Mouse (Mus musculus) midbrain, postnatal 0 days (tissue): ENCODE measurements around the gene Unc93a2. TPM values are rescaled to one million over a fixed set of nuclear protein-coding genes. Genes with fewer than 3 reads are reported as not detected.
"Not testable (repeated sequence)": the region's sequence is repeated elsewhere in the genome, so short reads cannot be mapped to it uniquely, and the experiment has no call there.

Source experiments
- ATAC-seq: fragments of 200-750 bp; cut with Nextera tagmentation; 2 replicates; pipeline ENCODE4 v1.8.0; 2017; ENCODE audit warnings: moderate number of reproducible peaks, mild to moderate bottlenecking, moderate TSS enrichment, moderate library complexity; ENCODE audit not compliant: low FRiP score
- DNase-seq: peaks from one replicate; pipeline ENCODE4 v3.0.0-alpha.2; 2015; ENCODE audit warnings: low spot score
- H3K27ac ChIP-seq: fragments of 300-500 bp; sonication (generic); 2 replicates; pipeline ENCODE4 v1.5.1; 2014; ENCODE audit warnings: low read depth, mild to moderate bottlenecking, low read length, mixed read lengths
- H3K27me3 ChIP-seq: fragments of 300-500 bp; sonication (generic); 2 replicates; pipeline ENCODE4 v1.6.1; 2014; ENCODE audit warnings: low read length, control low read depth, mixed read lengths; ENCODE audit not compliant: insufficient read depth
- H3K36me3 ChIP-seq: fragments of 300-500 bp; sonication (generic); 2 replicates; pipeline ENCODE4 v1.6.1; 2014; ENCODE audit warnings: low read length, control low read depth, mixed read lengths; ENCODE audit not compliant: insufficient read depth
- H3K4me1 ChIP-seq: fragments of 300-500 bp; sonication (generic); 2 replicates; pipeline ENCODE4 v1.6.1; 2014; ENCODE audit warnings: mild to moderate bottlenecking, control low read depth, antibody characterized with exemption, low read length, mixed read lengths; ENCODE audit not compliant: insufficient read depth
- H3K4me2 ChIP-seq: fragments of 300-500 bp; sonication (generic); 2 replicates; pipeline ENCODE4 v1.6.1; 2014; ENCODE audit warnings: low read depth, mild to moderate bottlenecking, low read length, mixed read lengths; ENCODE audit not compliant: poor library complexity, severe bottlenecking
- H3K4me3 ChIP-seq: fragments of 300-500 bp; sonication (generic); 2 replicates; pipeline ENCODE4 v1.5.1; 2014; ENCODE audit warnings: low read depth, mild to moderate bottlenecking, low read length, moderate library complexity
- H3K9ac ChIP-seq: fragments of 300-500 bp; sonication (generic); replicated peaks from 2 replicates; pipeline ENCODE4 v1.6.1; 2014; ENCODE audit warnings: mild to moderate bottlenecking, low read length, moderate library complexity, mixed read lengths; ENCODE audit not compliant: poor library complexity, severe bottlenecking
- H3K9me3 ChIP-seq: fragments of 300-500 bp; sonication (generic); 2 replicates; pipeline ENCODE4 v1.6.1; 2016; ENCODE audit warnings: low read length, control low read depth
- WGBS: fragments of 180-500 bp; shearing (Covaris S2); extraction: QIAGEN DNeasy Blood & Tissue Kit; methylation state at CpG from one replicate; pipeline ENCODE4 v1.1.7; 2014; 5-methylcytosine and 5-hydroxymethylcytosine counted together
- polyA plus RNA-seq: library from polyadenylated mRNA; unstranded; fragments of >200 nt; fragmentation: Nextera tagmentation; extraction: Ambion mirVana; gene quantifications from 2 replicates; pipeline ENCODE4 v1.2.1, GENCODE M21; 2015
- total RNA-seq: library from RNA; depleted of rRNA; stranded (reverse); fragments of >200 nt; gene quantifications from 2 replicates; pipeline ENCODE4 v1.2.3, GENCODE M21; 2014

Gene Unc93a2
- total and polyA plus RNA-seq, 2 experiments from 2014 or later: 0.05 TPM; not detected in 1

- not testable (repeated sequence) for H3K9ac ChIP-seq, ATAC-seq, H3K27me3 ChIP-seq, H3K27ac ChIP-seq, H3K4me1 ChIP-seq, H3K9me3 ChIP-seq, H3K4me3 ChIP-seq, DNase-seq, H3K36me3 ChIP-seq, H3K4me2 ChIP-seq
- 86% methylated on average over 9 of the region's 13 CpGs for WGBS
Measured at GRCm38 (mm10) chr17:7397079-7397478, 11.8 kb upstream of the Unc93a2 start.

DNA sequence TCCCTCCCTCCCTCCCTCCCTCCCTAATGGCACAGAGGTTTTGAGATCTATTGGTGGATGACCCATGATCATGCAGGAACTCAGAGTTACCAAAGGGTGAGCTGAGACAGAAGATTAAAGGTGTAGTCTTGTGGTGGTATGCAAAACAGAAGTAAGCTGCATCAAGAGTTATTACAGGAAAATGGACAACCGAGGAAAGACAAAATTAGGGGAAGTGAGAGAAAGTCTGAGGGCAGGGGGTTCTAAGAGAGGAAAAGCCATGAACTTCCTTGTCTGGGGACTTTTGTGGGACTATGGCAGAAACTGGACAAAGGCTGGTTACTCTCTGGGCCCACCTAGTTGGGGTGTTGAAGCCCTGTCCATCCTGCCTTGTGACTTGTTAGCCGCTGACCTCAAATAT, 11.0 kb upstream of the Unc93a2 start:
- not testable (repeated sequence) for H3K36me3 ChIP-seq, H3K4me2 ChIP-seq, H3K27ac ChIP-seq, H3K9me3 ChIP-seq, ATAC-seq, H3K27me3 ChIP-seq, H3K4me3 ChIP-seq, DNase-seq, H3K4me1 ChIP-seq, H3K9ac ChIP-seq
- no CpG with 5 or more reads among the region's 2 CpGs for WGBS

- H3K4me1 ChIP-seq, ATAC-seq, H3K9me3 ChIP-seq, DNase-seq, H3K4me3 ChIP-seq, H3K9ac ChIP-seq, H3K27me3 ChIP-seq, H3K36me3 ChIP-seq, H3K4me2 ChIP-seq, H3K27ac ChIP-seq: not testable (repeated sequence)
- 92% methylated on average over 6 of the region's 8 CpGs for WGBS
Measured at GRCm38 (mm10) chr17:7395671-7396070, 10.4 kb upstream of the Unc93a2 start.

DNA sequence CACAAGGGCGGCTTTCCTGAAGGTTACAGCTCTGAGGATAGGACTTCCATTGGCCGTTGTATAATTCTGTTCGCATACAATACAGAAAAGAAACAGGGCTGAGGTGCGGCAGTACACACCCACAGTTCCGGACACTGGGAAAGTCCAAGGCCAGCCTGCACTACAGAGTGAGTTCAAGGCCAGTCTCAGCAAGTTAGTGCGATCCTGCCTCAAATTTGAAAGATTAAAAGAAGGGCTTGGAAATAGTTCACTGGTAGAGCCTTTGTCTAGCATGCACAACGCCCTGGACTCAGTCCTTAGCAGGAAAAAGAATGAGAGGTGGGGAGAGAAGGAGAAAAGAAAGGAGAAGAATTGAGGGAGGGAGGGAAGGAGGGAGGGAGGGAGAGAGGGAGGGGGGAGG, 9.9 kb upstream of the Unc93a2 start:
- H3K4me1 ChIP-seq, DNase-seq, H3K4me3 ChIP-seq, H3K9ac ChIP-seq, H3K9me3 ChIP-seq, ATAC-seq, H3K4me2 ChIP-seq, H3K27me3 ChIP-seq, H3K27ac ChIP-seq, H3K36me3 ChIP-seq: not testable (repeated sequence)
- WGBS: 86% methylated on average over 7 of the region's 7 CpGs

DNA sequence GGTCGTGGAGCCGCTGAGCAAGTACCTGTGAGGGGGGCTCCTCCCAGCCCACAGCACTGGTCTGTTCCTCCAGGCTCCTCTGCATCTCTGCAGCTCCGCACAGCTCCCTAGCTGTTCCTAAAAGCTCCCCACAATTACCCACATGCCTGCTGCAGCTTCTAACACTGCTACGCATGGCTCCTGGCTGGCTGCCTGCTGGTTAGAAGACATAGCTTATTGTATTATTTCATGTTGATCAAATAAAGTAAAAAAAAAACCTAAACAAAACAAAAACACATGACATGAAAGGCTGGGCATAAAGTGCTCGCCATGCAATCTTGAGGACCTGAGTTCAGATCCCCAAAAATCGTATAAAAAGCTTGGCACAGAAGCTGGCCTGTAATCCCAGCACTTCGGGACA, 4.6 kb upstream of the Unc93a2 start:
- H3K4me1 ChIP-seq, H3K9me3 ChIP-seq, H3K9ac ChIP-seq, H3K27me3 ChIP-seq, H3K36me3 ChIP-seq, H3K4me2 ChIP-seq, ATAC-seq, H3K4me3 ChIP-seq, H3K27ac ChIP-seq: not testable (repeated sequence)
- peak; percentile 13 for DNase-seq
- WGBS: 52% methylated on average over 7 of the region's 7 CpGs

DNA sequence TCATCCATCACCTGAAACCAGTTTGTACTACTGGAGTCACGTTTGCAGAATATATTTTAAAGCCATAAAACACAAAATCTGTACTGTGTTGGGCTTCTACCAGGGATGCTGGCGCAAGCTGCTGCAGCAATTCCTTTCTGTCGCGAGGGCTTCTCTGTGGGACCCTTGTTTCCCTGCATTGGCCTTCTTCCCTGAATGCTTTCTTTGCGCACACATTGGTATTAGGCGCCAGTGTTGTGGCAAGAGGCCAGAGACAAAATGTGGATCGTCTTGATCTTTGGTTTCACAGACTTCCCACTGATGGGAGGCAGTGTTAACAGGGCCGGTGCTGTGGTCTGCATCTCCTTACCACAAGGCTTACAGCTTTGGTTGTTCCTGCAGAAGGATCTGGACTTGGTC, 3.7 kb upstream of the Unc93a2 start:
- DNase-seq: peak; percentile 51
- WGBS: 76% methylated on average over 6 of the region's 8 CpGs
- H3K27ac ChIP-seq, ATAC-seq, H3K4me1 ChIP-seq, H3K27me3 ChIP-seq, H3K36me3 ChIP-seq, H3K4me2 ChIP-seq, H3K4me3 ChIP-seq, H3K9ac ChIP-seq, H3K9me3 ChIP-seq: not testable (repeated sequence)

DNA sequence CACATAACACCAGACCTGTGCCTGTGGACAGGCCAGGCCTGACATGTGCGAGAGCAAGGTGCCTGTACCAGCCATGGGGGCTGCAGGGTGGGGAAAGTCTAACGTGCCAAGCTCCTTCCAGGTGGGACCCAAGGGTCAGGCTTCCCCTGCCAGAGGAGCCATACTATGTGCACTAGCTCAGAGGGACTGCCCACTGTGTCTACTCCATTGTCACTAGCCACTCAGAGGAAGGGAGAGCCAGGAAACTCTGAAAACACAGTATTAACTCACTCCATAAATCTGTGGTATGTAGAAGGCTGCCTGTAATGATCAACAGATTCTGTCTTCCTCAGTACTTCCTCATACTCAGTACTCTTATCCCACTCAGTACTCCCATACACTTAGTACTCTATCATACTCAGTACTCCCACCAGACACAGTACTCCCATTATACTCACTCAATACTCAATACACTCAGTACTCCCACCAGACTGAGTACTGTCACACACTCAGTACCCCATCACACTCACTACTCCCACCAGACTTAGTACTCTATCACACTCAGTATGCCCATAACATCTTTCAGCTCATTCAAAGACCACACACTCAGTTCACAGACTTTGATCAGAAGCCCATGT, 3.2 kb upstream of the Unc93a2 start:
- not testable (repeated sequence) for H3K27me3 ChIP-seq, H3K4me3 ChIP-seq, H3K4me1 ChIP-seq, DNase-seq, ATAC-seq, H3K9ac ChIP-seq, H3K36me3 ChIP-seq, H3K4me2 ChIP-seq, H3K27ac ChIP-seq, H3K9me3 ChIP-seq
- no CpG with 5 or more reads among the region's 2 CpGs for WGBS

DNA sequence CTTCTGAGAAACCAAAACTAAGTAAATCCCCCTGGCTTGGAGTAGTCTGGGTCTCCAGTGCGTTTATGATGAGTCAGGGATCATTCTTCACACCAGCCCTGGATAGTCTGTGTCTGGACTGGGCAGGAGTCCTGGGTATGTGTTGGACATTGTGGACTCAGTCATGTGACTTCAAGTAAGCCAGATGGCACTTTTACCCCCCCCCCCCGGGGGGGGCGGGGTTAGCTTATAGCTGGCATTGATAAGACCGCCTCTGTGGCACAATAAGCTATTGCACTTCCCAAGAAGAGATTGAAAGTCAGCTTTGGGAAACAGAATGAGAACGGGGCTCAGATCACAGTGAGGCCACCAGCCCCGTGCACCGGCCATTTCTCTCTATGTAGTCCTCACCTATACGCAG, 752 bp upstream of the Unc93a2 start:
- not testable (repeated sequence) for H3K9me3 ChIP-seq, H3K27me3 ChIP-seq, H3K27ac ChIP-seq, ATAC-seq, H3K4me1 ChIP-seq, H3K9ac ChIP-seq, H3K36me3 ChIP-seq, H3K4me2 ChIP-seq, H3K4me3 ChIP-seq
- DNase-seq: peak; percentile 54
- WGBS: 65% methylated on average over 8 of the region's 8 CpGs
